Mouse (Mus musculus): ENCODE data around the gene Zc3h18.

DNA sequence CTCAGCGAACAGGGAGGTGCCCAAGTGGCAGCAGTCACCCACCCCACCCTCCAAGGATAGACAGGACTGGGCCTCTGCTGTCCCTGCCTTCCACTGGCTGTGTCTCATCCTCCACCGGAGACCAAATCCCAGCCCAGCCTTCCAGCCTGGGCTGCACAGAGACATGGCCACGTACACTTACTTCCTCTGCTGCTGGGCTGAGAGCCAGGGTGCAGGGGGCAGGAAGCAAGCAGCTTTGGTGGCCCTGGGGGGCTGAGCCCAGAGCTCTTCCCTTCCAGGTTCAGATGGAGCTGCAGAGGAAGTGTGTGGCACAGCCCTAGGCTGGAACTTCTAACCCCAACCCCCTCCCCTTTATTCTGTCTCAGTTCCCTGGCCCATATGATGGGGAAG lies 45.3 kb upstream of the Zc3h18 start:
- TF ChIP-seq CTCF (IDR thresholded peaks at IDR 0.05) (no peak), EP300 (IDR thresholded peaks at IDR 0.05) (no peak)
